Mouse (Mus musculus): ENCODE data around the gene Jdp2.

GRCm38 (mm10) chr12:85619898-85620443 is 21.1 kb downstream of the Jdp2 start:
- no peak for TF ChIP-seq CTCF (IDR thresholded peaks at IDR 0.05; ENCODE audit: borderline replicate concordance, insufficient read depth, low read depth, low read length)
- TF ChIP-seq POLR2A (IDR thresholded peaks at IDR 0.05; ENCODE audit: borderline replicate concordance, insufficient read depth, low read length): no peak
